Mouse (Mus musculus): ENCODE measurements at regions not wholly inside any gene's neighbourhood (a gene's known extent, or its start where the extent isn't known, plus 50 kb on each side); places are given as distances from the start of the nearest gene placed in this dataset.

GRCm38 (mm10) chr17:67506466-67506865, 126.1 kb downstream of the Lrrc30 start:
- no peak for ATAC-seq (replicated peaks; ENCODE audit: low read depth, poor library complexity, severe bottlenecking)

DNA sequence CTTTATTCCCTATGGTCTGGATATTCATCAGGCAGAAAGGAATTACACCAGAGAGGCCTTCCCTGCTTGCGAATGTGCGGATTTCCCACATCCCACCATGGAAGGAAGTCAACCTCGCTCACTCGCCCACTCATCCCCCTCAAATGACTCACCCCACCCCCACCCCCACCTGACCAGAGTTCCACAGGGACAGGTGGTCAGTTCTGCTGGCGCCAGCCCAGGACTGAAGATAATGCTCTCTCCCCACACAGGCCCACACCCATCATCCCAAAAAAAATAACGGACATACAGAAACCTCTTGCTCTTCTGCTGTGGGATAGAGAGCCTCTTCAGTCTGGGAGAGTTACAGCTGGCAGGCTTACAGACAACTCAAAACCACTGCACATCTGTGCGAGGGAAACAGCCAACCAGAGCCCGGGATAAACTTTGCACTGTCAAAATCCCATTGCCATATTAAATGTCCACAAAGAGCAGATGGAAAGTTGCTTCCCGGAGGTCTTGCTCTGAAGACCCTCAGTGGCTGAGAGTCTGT, 128.0 kb downstream of the Lrrc30 start:
- ATAC-seq (replicated peaks; ENCODE audit: low read depth, poor library complexity, severe bottlenecking) = no peak

- ATAC-seq (replicated peaks; ENCODE audit: low read depth, poor library complexity, severe bottlenecking) = peak; percentile 67
These were observed 129.2 kb downstream of the Lrrc30 start for GRCm38 (mm10) chr17:67503125-67503878.

DNA sequence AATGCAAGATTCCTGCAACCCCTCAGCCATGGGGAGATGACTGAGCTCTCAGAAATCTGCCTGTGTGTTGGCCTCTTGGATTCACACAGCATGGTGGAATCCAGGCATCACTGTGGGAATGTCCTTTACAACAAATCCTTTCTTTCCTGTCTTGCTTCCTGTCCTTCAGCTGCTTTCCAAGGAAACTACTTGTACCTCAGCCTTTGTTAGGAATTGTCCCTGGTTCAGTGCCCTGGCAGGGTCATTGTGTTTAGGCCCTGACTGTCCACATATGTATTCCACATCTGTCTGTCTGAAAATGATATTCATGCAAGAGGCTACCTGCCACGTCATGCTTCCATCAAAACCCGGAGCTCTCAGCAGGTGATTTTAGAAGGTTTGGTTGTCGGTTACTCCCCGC, 129.9 kb downstream of the Lrrc30 start:
- no peak for ATAC-seq (replicated peaks; ENCODE audit: low read depth, poor library complexity, severe bottlenecking)

DNA sequence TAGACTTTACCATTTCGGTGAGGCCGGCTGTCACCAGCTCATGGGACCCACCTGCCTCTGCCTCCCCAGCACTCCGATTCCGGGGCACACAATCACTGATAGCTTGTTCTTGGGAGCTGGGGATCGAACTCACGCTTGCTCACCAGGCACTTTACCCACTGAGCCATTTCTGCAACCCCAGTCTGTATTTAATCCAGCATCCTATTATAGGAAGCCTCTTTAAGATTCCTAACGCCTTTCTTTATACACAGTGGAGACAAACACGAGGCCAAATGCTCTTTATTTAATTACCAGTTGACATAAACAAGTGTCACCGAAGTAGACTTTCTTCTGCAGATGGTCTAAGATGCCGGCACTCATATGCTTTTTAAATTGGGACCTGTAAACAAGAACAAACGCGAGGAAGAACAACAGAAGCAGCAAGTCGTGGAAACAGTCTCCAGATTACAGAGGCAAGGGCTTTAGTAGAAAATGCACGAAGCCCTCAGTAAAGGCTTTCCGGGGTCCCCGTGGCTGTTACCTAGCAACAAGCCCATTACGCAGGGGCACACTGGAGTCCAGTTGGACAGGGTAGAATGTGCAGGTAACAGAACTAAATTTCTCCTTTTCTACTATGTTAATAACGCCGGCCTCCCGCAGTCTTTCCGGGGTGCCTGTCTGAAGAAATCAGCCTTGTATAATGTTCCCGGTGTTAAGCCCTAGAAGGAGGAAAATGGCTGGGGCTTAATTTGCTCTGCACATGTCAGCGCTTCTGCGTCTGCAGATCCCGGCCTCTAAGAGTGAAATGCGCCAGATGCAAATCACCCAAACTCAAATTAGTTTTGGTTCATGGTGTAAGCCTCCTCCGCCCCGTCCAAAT, 132.5 kb downstream of the Lrrc30 start:
- ATAC-seq (replicated peaks; ENCODE audit: low read depth, poor library complexity, severe bottlenecking) = no peak

- no peak for ATAC-seq (replicated peaks; ENCODE audit: low read depth, poor library complexity, severe bottlenecking)
These were observed 135.1 kb downstream of the Lrrc30 start for GRCm38 (mm10) chr17:67497380-67497779.

DNA sequence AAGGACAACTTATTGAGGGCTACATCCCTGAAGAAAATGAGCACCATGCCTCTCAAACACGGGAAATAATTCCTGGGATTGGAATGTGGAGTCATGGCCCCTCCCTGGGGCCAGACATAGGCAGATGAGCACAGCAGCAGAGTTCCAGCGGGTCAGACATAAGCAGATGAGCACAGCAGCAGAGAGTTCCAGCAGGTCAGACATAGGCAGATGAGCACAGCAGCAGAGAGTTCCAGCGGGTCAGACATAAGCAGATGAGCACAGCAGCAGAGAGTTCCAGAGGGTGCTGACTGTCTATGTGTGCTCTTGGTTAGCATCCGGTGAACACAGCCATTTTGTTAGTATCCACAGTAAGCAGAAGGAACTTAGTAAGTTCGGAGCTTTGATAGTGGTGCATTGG, 126.2 kb upstream of the Ptprm start:
- ATAC-seq (replicated peaks; ENCODE audit: low read depth, poor library complexity, severe bottlenecking) = no peak

DNA sequence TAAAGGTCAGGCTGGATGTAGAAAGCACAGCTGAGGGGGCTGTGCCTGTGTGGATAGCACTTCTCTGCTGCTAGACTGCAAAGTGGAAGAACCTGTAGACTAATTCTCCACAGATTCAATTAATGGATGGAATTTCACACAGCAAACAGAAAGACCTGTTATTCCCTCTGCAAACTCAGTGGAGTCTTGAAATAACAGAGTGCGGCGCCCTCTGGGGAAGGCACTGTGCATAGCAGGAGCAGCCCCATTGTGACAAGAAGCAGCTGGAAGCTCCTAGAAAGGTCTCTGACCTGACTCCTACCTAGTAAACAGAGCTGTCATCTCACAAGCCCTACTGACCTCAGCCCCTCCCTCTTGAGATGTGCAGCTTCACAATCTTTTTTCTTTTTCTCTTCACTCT, 118.9 kb upstream of the Ptprm start:
- ATAC-seq (replicated peaks; ENCODE audit: low read depth, poor library complexity, severe bottlenecking) = peak; percentile 76; the same call in 1 of the 2 replicates

DNA sequence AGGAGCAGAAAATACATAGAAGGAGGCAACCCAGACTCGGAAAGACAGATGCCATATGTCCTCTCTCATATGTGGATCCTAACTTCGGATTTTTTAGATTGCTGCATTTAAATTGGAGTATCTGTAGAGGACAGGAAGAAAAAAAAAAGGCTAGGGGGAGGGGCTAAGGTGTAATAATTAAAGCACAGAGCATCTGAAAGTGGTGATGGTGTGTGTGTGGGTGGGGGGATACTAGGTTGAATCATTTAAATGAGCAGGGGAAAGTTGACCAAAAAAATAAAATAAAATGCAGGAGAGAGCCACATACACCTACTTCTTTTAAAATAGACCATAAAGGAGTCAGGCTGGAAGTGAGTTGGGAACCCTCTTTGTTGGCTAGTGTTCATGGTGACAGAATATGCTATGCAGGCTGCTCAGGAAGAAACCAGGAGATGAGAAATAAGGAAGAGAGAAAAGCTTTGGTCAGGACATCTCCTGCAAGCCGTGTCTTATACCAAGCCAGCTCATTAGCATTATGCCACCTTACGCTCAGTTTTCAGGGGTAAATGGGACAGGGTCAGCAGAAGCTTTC, 104.7 kb upstream of the Ptprm start:
- no peak for ATAC-seq (replicated peaks; ENCODE audit: low read depth, poor library complexity, severe bottlenecking)

GRCm38 (mm10) chr17:67451966-67452365, 97.7 kb upstream of the Ptprm start:
- no peak for ATAC-seq (replicated peaks; ENCODE audit: low read depth, poor library complexity, severe bottlenecking)

DNA sequence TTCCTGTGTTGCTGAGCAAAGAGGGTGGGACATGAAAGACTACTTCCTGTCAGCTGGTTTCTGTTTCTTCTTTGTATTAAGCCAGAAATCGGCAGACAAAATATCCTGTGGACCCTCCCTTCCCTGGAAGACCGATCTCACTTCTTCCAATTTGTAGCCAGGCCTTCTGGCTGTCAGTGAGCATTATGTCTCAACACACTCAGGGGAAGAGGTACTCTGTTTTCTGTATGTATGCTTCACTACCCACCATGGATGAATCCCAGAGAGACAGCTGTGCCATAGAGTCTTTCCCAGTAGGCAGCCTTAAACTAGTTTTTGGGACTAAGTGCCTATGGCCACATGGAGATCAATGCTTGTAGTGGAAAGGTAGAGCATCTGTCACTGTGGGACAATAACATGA, 96.8 kb upstream of the Ptprm start:
- no peak for ATAC-seq (replicated peaks; ENCODE audit: low read depth, poor library complexity, severe bottlenecking)

- no peak for ATAC-seq (replicated peaks; ENCODE audit: low read depth, poor library complexity, severe bottlenecking)
These were observed 95.8 kb upstream of the Ptprm start for GRCm38 (mm10) chr17:67450021-67450420.

- no peak for ATAC-seq (replicated peaks; ENCODE audit: low read depth, poor library complexity, severe bottlenecking)
These were observed 91.7 kb upstream of the Ptprm start for GRCm38 (mm10) chr17:67445986-67446385.

GRCm38 (mm10) chr17:67440961-67441360, 86.7 kb upstream of the Ptprm start:
- no peak for ATAC-seq (replicated peaks; ENCODE audit: low read depth, poor library complexity, severe bottlenecking)

DNA sequence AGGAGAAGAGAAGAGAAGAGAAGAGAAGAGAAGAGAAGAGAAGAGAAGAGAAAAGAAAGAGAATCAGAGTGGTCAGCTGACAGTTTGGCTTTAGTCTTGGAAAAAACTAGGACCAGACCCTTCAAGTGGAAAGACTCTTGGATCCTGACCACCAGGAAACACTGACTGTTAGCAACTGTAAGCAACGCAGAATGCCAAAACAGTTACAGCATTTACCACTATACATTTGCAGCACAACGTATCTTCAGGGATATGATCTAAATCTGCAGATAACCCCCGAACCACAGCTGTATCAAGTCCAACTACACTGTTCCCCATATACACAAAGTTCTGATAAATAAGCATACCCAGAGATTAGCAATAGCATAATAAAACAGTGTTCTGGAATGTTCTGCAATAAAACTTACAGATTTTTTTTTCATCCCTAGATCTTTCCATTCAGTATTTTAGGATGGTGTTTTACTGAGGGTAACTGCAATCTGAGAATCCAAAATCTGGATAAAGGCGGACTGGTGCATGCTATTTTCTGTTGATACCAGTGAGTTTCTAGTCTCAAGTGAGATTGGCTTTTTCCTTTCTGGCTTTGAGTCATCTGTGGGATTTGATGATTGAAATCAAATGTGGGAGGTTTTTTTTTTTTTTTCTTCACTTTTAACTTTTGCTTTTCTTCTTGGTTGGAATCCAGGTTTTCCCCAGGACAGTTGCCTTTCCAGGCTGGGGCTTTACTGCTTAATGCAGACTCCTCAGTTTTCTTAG, 65.9 kb upstream of the Ptprm start:
- no peak for ATAC-seq (replicated peaks; ENCODE audit: low read depth, poor library complexity, severe bottlenecking)

- no peak for ATAC-seq (replicated peaks; ENCODE audit: low read depth, poor library complexity, severe bottlenecking)
These were observed 58.4 kb upstream of the Ptprm start for GRCm38 (mm10) chr17:67412546-67413250.

DNA sequence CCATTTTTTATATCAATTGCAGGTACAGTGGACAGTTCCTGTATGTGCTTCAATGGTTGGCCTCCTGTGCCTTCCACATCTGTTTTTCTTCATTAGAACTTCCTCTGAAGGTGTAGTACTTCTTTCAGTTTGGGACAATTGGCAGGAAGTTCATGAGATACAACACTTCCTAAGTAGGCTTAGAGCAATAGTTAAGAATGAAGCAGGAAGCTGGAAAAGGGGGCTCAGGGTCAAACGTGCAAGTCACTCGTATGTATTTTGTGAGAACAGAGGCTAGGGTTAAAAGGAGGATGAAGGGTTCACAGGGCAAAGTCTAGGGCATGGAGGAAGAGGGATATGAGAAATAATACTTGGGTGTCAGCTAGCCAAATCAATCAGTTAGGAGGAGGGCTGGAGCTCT, 55.7 kb upstream of the Ptprm start:
- ATAC-seq (replicated peaks; ENCODE audit: low read depth, poor library complexity, severe bottlenecking) = no peak

DNA sequence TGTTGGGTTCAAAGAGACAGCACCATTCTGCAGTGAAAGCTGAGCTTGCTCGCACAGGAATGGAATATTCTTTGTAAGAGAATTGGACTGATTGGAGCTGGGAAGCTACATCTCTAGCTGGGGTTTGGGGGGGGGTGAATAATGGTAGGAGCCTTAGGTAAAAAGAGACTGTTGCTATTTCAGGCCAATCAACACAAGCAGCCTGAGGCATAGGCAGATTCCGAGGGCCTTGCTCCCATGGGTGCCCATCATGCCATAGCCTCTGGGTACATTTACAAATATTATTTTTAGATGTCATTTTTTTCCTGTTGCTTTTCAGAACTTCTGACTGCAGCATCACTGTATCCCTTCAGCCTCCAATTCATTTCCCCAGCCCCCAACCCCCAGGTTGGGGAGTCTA, 51.7 kb upstream of the Ptprm start:
- ATAC-seq (replicated peaks; ENCODE audit: low read depth, poor library complexity, severe bottlenecking) = no peak

Data from common myeloid progenitor, adult 5-6 weeks (primary cell).